Mouse (Mus musculus) large intestine, adult 2 months (tissue): ENCODE results near the gene Naa11. TPM values are rescaled to one million over a fixed set of nuclear protein-coding genes. Genes with fewer than 3 reads are reported as not detected.

Experiments
- DNase-seq: peaks from one replicate; pipeline ENCODE4 v3.0.0-alpha.2; 2012; ENCODE audit warnings: low read depth, low spot score
- WGBS: fragments of 180-500 bp; shearing (Covaris S2); methylation state at CpG from one replicate; pipeline ENCODE4 v1.1.7; 2018; 5-methylcytosine and 5-hydroxymethylcytosine counted together
- polyA plus RNA-seq: library from polyadenylated mRNA; depleted of rRNA; stranded (reverse); fragments of >200 nt; gene quantifications from 2 replicates; pipeline ENCODE4 v1.2.3, GENCODE M21; 2012; rRNA removed

Naa11 gene
- not detected in 2 replicates for polyA plus RNA-seq

DNA sequence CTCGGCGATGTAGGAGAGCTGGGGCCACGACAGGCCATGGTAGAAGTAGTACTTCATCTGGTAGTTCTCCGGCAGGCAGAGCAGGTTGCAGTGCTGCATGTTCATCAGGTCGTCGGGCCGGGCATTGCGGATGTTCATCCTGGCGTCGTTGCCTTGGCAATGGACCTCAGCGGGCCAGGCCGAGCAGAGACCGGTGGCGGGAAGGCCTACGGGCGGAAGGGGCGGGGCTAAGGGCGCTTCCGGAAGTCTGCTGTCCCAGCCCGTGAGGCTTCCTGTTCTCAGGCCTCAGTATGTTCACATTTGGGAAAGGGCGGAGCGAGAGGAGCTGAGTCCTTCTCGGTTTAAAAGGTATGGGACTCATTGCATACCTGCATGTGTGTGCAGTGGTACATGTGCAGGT is at the start of gene Naa11:
TSS of gene Naa11 (minus strand) at position 220 of the 400 bp plus-strand sequence.
- 93% methylated on average over 23 of the region's 23 CpGs for WGBS
- DNase-seq = no peak

DNA sequence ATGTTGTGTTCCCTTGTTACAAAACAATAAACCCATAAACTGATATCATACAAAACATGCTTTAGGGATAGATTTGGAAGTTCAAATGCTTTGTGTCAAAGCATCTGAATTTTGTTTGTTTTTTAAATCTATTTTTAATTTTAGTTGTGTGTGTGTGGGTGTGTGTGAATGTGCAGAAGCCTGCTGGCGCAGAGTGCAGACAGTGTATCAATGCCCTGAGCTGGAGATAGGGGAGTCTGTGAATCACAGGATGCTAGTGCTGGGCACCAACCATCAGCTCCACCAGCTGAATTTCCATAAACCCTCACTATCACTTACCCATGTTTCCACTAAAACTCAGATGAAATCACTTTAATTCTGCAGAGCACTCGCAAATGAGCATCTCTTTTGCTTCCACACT is 40.3 kb upstream of the Naa11 start:
- WGBS = 81% methylated on average over 2 of the region's 2 CpGs
- DNase-seq = no peak

DNA sequence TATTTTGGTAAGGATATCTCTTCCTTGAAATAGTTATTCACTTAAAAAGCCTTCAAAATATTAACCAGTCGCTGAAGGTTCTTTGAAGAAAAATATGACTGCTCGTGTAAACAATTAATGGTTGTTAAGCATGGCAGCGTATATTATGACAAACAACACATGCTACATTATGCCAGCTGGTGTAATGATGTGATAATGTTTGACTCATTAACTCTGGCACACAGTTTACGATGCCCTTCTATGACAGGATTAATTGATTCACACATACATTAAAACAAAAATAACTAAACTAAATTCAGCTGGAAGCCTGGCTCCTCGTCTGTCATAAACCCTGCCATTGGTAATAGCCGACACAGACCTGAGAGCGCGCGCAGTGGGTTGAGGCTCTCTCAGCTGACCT is 37.8 kb upstream of the Naa11 start:
- no peak for DNase-seq
- 76% methylated on average over 9 of the region's 9 CpGs for WGBS

DNA sequence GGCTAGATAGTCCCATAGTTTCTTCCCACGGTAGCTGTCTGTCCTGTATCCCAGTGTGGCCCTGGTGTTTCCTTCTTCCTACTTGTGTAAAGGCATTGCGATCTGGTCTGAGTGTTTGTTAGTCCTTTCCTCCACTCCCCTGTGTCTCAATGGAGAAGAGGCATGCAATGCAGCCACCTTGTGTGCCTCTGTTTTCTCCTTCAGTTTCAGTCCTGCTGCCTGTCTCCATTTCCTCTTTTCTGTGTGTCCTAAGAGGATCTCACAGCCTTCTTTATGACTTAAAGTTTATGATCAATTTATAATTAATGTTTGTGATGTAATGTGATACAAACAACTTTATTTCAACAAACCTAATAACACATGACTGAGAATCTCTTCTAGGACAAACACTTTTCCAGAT is 29.5 kb upstream of the Naa11 start:
- WGBS = 78% methylated on average over 2 of the region's 2 CpGs
- DNase-seq = no peak

DNA sequence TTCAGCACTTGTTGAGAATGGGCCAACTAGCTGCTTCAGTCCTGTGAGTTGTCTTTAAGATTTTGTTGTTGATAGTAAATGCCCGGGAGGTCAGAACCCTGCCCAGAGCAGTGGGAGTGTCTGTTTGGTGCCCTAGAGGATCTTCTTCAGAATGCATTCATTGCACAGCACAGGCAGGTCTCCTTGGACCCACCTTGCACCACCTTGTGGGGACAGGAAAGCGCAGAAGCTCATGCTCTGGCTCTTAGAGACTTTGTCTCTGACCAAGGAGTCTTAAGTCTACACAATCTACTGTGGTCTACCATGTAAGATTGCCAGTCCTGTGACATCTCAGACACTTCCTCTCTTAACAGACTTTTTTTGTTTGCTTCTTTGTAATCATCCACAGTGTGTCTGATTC is 25.0 kb upstream of the Naa11 start:
- no peak for DNase-seq
- 71% methylated on average over 2 of the region's 2 CpGs for WGBS

DNA sequence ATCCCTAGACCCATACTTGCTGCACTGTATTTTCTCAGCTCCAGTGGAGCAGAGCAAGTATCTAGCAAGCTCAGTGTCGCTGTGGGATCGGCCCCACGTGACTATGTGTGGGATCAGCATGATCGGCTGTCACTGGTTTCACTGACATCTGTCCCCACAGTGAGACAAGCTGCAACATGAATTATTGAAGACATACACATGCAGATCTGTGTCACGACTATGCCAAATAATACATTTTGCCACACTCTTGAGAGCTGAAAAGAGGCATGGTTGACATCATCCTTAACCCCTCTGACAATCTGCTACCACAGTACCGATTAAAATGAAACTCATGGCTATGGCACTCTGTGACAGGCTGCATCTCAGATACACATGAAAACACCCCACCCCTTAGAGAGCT is 23.7 kb upstream of the Naa11 start:
- no peak for DNase-seq
- WGBS = 83% methylated on average over 6 of the region's 6 CpGs

DNA sequence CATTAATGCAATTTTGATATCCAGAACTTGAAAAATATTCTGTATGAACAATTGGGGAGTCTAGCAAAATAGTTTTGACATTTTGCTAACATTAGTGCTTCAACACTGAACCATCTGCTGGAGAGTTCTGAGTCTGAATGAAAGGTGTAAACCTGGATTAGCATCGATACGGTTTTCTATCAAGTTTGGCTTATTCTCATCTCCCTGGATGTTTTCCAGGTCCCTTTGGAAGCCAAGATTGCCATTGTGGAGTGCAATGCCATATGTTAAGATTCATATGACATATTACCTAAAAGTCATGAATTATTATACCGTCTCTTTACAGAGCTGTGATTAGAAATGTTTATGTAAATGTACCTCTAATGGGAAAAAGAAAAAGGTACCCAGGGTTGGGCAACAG is 21.5 kb upstream of the Naa11 start:
- 82% methylated on average over 3 of the region's 3 CpGs for WGBS
- no peak for DNase-seq

DNA sequence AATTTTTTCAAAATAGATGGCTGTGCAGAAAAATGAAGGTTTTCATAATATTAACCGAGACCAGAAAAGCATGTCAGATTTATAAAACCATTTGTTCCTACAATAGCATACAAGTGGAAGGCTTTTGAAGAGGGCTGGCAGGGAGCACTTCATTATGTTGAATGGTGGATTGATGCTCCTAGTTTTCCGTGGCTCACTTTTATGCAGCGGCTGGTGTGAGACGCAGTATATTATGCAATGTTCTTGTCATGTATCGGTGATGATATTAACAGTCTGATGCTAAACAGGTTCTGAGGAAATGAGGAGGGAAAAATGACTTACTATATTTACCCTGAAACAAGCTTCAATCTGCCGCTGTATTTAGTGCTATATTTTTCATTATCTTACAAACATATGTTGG is 18.0 kb upstream of the Naa11 start:
- no peak for DNase-seq
- 81% methylated on average over 6 of the region's 6 CpGs for WGBS

DNA sequence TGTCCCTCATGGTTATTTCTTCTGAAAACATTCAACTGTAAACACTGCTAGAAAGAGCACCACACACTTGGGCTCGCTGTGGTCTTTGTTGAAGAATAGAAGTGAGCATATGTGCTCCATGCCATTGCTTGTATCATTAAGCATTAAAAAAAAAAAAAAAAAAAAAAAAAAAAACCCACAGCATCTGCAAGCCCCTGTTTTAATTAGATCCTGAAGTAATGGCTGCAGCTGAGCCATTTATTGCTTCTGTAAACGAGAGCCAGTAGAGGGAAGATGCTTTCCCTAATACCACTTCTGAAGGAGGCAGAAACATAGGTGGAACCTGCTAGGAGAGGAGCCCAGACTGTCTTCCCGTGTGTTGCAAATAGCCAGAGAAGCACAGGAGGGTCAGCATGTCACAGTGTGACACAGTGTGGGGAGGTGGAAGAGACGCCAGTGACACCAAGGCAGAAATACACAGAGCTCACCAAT is 17.1 kb upstream of the Naa11 start:
- 57% methylated on average over 4 of the region's 4 CpGs for WGBS
- DNase-seq = no peak

DNA sequence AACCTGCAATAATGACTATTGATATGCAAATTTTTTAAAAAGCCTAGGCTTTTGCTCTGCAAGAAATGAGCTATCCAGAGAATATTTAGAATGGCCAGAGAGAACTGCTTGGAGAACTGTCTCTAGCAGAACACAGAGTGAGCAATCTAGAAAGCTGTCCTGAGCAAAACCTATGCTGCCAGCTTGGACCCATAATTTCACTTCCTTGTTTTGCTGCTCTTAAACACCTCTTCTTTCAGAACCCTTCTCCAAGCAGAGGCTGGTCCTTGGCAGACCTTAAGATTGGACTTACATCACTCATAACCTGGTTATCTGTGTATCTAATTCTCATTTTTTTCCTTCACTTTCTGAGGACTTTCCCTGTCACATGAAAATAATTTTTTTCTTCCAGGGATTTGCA is 8.9 kb upstream of the Naa11 start:
- no peak for DNase-seq

DNA sequence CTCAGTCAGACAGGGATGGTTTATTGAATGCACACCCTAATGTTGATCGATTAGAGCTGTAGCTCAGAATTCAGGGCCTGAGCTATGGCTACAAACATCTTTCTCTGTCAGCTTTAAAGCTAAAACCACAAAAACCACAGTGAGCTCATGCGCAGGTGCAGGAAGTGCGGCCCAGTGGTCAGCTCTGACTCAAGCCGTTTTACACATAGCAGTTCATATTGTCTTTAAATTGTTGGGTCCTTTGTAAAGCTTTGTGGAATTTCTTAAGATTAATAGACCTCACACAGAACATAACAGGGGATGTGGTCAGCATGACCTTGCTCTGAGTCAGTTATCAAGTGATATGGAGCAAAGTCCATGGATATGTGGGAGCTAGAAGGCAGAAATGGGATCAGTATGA is 5.4 kb upstream of the Naa11 start:
- DNase-seq = no peak
- WGBS = 83% methylated on average over 4 of the region's 4 CpGs

DNA sequence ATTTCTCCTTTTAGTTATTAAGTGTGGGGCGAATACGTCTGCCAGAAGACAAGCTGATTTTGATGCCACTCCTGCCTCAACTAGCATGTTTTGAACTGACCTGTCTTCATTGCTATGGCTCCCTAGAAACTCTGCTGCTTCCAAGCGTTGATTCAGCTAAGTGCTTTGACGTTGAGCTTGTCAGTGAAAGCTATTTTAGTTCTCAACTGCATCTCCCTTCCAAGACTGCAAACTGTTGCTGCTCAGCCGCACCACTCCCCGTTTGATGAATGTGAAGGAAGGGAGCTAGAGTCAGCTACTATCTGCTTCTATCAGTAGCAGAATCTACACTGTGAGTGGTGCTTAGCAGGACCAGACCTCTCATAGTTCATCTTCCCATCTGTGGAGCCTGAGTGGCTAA is 4.6 kb downstream of the Naa11 start:
- WGBS = 71% methylated on average over 6 of the region's 6 CpGs
- no peak for DNase-seq

DNA sequence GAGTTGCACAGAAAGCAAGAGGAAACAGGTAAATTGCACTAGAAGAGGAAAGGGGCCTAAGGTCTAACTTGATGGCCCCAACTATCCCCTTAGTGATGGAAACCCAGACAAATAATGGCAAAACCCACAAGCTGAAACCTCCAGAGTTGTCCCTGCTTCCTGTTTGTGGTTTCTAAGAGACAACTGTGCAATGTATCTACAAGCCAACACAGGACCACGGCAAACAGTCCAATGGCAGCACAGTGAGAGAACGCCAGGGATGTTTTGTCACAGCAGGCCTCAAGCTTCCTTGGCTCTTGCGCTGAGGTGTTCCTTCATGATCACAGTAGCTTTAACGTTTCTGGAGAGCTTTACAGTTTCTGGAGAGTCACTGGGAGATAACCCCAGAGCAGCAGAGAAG is 7.8 kb downstream of the Naa11 start:
- 71% methylated on average over 4 of the region's 4 CpGs for WGBS
- no peak for DNase-seq

DNA sequence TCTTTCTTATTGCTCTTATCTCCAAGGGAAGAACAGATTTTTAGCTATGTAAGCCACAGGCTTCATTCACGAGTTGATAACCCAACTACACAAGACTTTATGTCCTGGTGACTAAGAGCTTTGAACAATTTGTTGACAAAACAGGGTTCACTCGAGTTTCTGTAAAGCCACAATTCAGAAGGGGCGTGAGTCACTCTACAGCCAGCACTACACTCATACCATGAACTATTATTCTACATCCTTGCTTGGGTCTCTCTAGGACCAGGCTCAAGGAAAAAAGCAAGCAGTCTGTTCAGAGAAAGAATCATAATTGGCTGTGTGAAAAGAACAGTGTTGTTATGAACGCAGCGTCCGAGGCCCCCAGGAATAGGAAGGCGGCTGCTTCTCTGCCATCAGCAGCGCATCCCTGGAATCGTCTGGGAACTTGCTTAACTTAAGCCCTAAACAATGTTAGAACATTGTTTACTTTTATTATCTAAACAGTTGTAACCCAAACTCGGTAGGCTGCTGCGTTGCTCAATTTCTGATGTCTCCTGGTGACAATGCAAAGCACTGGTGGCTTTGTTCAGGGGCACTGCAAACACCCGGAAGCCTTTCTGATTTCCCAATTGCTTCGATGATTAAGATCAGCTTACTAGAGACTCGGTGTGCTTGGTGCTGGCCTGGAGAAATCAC is 9.5 kb downstream of the Naa11 start:
- DNase-seq = no peak
- WGBS = 34% methylated on average over 14 of the region's 14 CpGs

DNA sequence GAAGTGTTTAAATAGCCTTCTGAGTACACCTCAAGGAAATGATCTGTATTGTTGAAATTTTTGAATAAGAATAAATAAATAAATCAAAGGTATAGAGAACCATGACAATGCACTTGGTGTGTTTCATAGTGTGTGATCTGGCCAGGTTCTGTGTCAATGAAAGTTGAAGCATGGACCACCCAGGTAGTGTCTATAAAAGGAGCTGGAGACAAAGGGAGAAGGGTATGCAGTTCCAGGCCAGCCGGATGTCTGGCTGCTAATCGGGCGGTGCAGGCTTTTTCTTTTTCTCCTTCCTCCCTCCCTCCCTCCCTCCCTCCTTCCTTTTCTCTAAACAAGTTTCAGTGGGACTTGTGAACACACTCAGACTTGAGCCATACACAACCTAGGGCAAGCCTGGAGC is 12.2 kb downstream of the Naa11 start:
- 63% methylated on average over 3 of the region's 3 CpGs for WGBS
- DNase-seq = no peak

DNA sequence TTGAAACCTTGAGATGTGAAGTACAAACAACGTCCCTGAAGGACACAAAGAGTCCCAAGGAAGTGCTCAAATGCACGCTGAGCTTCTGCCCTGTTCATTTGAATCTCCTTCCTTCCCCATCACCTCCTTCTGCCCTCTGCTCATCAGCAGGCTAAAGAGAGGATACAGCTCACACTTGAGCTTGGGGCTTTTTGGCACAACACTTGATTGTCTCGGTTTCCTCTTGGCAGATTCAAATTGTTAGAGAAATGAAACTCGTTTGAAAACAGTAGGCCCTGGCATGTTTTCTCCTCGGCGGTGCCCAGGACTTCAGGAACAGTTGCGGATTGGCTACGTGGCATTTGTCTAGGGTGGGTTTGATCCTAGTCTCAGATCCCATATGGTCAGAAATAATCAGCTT is 27.4 kb downstream of the Naa11 start:
- DNase-seq = no peak
- 72% methylated on average over 8 of the region's 8 CpGs for WGBS

DNA sequence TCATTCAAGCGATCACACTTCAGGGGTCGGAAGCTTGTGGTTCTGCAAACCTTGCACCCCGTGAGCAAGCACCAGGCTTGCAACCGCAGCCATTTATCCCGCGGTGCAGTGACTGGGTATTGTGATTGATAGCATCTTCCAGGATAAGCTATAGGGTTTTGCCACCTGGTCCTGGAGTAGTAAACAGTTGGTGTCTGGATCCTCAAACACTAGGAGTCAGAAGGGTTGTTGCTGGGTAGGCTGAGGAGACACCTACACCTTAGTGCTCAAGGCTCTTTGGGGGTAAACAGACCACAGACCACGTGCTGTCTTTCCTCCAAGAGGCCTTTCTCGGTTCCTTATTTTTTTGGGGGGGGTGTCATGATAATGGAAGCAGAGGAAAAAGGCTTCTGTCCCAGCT is 27.9 kb downstream of the Naa11 start:
- WGBS = 67% methylated on average over 8 of the region's 8 CpGs
- DNase-seq = no peak

DNA sequence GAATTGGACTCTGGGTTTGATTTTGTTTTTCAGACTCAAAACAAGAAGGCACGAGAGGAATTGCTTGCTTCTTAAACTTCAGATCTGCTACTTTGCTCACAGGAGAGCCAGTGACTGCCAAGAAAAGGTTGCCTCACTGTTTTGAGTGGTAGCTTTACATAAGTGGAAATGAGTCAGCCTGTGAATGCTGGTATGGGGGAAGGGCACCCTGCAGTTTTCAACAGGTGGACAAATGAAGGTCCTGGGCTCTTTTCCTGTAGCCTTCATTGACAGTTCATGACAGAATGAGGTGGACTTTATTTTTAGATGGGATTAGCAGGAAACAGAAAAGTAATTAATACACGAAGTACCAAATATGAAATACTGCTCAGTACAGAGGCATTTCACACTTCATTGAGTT is 29.6 kb downstream of the Naa11 start:
- DNase-seq = no peak
- 57% methylated on average over 2 of the region's 2 CpGs for WGBS

DNA sequence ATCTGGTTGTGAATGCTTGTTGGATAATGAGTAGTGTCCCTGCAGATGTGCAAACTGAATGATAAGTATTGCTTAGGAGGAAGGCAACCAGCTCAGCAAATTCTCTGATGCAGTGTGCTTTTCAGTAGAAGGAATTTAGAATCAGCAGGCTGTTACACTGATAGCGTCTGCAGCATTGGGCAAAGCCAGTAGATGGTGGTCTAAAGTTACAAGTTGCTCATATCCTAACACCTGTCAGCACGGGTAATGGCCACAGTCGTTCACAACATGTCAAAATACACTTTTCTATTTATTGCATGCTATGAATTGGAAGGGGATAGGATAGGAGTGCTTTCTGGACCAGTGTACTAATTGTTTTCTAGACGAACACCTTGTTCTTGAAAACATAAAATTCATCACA is 33.1 kb downstream of the Naa11 start:
- no peak for DNase-seq
- 59% methylated on average over 4 of the region's 4 CpGs for WGBS

DNA sequence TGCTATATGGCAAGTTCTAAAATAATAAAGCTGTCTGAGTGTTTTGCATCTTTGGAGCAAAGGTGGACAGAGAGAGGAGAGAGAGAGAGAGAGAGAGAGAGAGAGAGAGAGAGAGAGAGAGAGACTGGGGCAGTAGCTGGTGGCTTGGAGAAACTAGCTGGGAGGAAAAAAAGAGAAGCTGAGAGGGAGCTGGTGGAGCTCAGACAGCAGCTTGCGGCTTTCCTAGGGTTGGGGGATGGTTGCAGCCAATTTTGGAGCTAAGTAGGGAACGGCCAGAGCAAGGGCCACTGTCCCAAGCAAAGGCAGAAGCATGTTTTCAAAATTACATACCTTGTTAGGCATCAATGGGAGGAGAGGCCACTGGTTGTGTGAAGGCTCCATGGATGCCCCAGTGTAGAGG is 36.0 kb downstream of the Naa11 start:
- WGBS = 65% methylated on average over 2 of the region's 2 CpGs
- DNase-seq = no peak

DNA sequence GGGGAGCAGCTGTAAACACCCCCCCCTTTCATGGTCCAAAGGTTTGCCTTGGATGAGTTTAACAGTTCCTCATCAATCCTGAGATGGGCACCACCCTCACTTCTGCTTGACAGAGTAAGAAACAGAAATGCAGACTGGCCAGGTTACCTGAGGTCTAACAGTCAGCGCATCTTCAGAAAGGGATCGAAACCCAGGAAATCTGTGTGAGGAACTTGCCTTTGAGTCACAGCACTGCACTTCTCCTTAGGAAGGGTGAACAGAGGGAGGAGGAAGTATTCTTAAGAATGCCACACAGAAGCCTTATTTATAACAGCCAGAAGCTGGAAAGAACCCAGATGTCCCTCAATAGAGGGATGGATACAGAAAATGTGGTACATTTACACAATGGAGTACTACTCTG is 37.0 kb downstream of the Naa11 start:
- no peak for DNase-seq
- 91% methylated on average over 2 of the region's 2 CpGs for WGBS

DNA sequence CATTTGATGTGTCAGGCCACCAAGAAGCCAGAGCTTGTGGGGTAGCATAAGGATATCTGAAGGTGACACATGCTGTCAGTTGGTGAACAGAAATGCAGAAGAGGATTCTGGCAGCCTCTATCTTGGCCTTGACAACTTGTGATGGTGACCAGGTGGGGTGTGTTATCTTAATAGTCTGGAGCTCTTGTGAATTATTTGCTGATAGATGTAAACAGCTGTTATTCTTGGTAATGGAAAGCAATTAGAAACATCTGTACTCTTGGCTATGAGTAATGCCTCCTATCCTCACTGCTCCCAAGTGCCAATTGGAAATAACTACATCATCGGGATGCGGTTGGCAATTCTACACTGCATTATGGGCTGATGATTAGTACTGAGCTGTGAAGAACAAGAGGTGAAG is 43.4 kb downstream of the Naa11 start:
- 76% methylated on average over 2 of the region's 2 CpGs for WGBS
- no peak for DNase-seq
